ENCODE assay signal across 21 mouse cellular contexts in genomic region chr13:52847481-52847880, GRCm38 (mm10).
DNase-seq lines count a peak whose midpoint lies in the region; ATAC-seq and TF ChIP-seq lines count a peak whose summit lies in the region.
"Had no signal": no experiment of that assay in that cellular context is flagged by ENCODE, and none has a peak within 500 bp of the region (broad histone marks: within the 10 kb centered on the region; RNA-seq: fewer than 3 reads in every experiment).

No protein-coding gene starts in this region.

- H3K4me2 ChIP-seq in embryonic facial prominence, embryonic 13.5 days = no peak overlapping the region
- no peak overlapping the region for H3K4me2 ChIP-seq in hindbrain, embryonic 16.5 days (ENCODE audit: low read length)
- H3K4me2 ChIP-seq in midbrain, embryonic 11.5 days = no peak overlapping the region
- no peak overlapping the region for H3K4me2 ChIP-seq in midbrain, embryonic 16.5 days (ENCODE audit: low read length)
- H3K4me2 ChIP-seq: liver, embryonic 13.5 days; lung, embryonic 14.5 days; neural tube, embryonic 12.5 days had no signal

- TF ChIP-seq CTCF in embryonic fibroblast, embryonic 13.5 days (IDR thresholded peaks at IDR 0.05; ENCODE audit: borderline replicate concordance, insufficient read depth, low read length) = no peak

- H3K9ac ChIP-seq in embryonic facial prominence, embryonic 13.5 days = no peak overlapping the region
- no peak overlapping the region for H3K9ac ChIP-seq in hindbrain, embryonic 16.5 days (ENCODE audit: low read depth, low read length)
- no peak overlapping the region for H3K9ac ChIP-seq in midbrain, embryonic 11.5 days (ENCODE audit: low read length)
- H3K9ac ChIP-seq in midbrain, embryonic 16.5 days (ENCODE audit: low read depth, low read length) = no peak overlapping the region
- H3K9ac ChIP-seq: liver, embryonic 13.5 days; lung, embryonic 14.5 days; neural tube, embryonic 12.5 days had no signal

- TF ChIP-seq POLR2A in embryonic fibroblast, embryonic 13.5 days (IDR thresholded peaks at IDR 0.05; ENCODE audit: low read depth, low read length) = no peak

- no peaks in the 10 kb centered on the region for H3K27me3 ChIP-seq in embryonic facial prominence, embryonic 13.5 days
- H3K27me3 ChIP-seq in embryonic facial prominence, embryonic 10.5 days (replicated peaks; ENCODE audit: low read depth, poor library complexity, severe bottlenecking) = no peaks in the 10 kb centered on the region
- H3K27me3 ChIP-seq in hindbrain, embryonic 10.5 days (ENCODE audit: insufficient read depth, poor library complexity, severe bottlenecking) = no peaks in the 10 kb centered on the region
- H3K27me3 ChIP-seq in hindbrain, embryonic 16.5 days (replicated peaks; ENCODE audit: control insufficient read depth, insufficient read depth, low read length) = no peaks in the 10 kb centered on the region
- no peaks in the 10 kb centered on the region for H3K27me3 ChIP-seq in midbrain, embryonic 11.5 days (ENCODE audit: control insufficient read depth, insufficient read depth, low read length)
- H3K27me3 ChIP-seq in midbrain, embryonic 16.5 days (ENCODE audit: control insufficient read depth, insufficient read depth, low read depth, low read length) = no peaks in the 10 kb centered on the region
- H3K27me3 ChIP-seq: liver, embryonic 13.5 days; megakaryocyte, embryonic 14.5 days; neural tube, embryonic 12.5 days had no signal

- no peak for ATAC-seq in embryonic facial prominence, embryonic 13.5 days (ENCODE audit: insufficient number of reproducible peaks, insufficient read depth, low FRiP score, low TSS enrichment, low read depth)
- no peak for ATAC-seq in hindbrain, embryonic 16.5 days
- no peak for ATAC-seq in midbrain, embryonic 11.5 days (ENCODE audit: low FRiP score)
- ATAC-seq in midbrain, embryonic 16.5 days = no peak

- no peak for DNase-seq in embryonic facial prominence, embryonic 10.5 days (ENCODE audit: low spot score)
- DNase-seq in hindbrain, embryonic 10.5 days (ENCODE audit: low spot score) = no peak
- peak; percentile 35 for DNase-seq in midbrain, embryonic 11.5 days (ENCODE audit: low spot score, missing footprints)
- no peak for DNase-seq in layer of hippocampus, postnatal 10 days (ENCODE audit: low spot score in 2 of 2)
- DNase-seq: adrenal gland, postnatal 10 days; cerebellum, adult 8-10 months; cerebellum, postnatal 36 days; embryo, embryonic 11 days; kidney, adult 2 months; liver, embryonic 13.5 days; lung, embryonic 14.5 days; lung, postnatal 36 days; midbrain, embryonic 14.5 days; retina, postnatal 1 day had no signal

- 0 out of 2 replicates have a peak, but pooled peaks cover 3% of the 10 kb centered on the region for H3K36me3 ChIP-seq in embryonic facial prominence, embryonic 13.5 days
- H3K36me3 ChIP-seq in embryonic facial prominence, embryonic 10.5 days (replicated peaks) = no peaks in the 10 kb centered on the region
- H3K36me3 ChIP-seq in hindbrain, embryonic 10.5 days = no peaks in the 10 kb centered on the region
- no peaks in the 10 kb centered on the region for H3K36me3 ChIP-seq in hindbrain, embryonic 16.5 days (ENCODE audit: control insufficient read depth, insufficient read depth, low read length)
- H3K36me3 ChIP-seq in midbrain, embryonic 11.5 days (ENCODE audit: control insufficient read depth, insufficient read depth, low read length) = no peaks in the 10 kb centered on the region
- H3K36me3 ChIP-seq in midbrain, embryonic 16.5 days (ENCODE audit: control insufficient read depth, insufficient read depth, low read length) = no peaks in the 10 kb centered on the region
- H3K36me3 ChIP-seq: liver, embryonic 13.5 days; neural tube, embryonic 12.5 days had no signal

- no peak overlapping the region for H3K4me3 ChIP-seq in embryonic facial prominence, embryonic 13.5 days
- H3K4me3 ChIP-seq in embryonic facial prominence, embryonic 10.5 days = no peak overlapping the region
- no peak overlapping the region for H3K4me3 ChIP-seq in hindbrain, embryonic 10.5 days
- no peak overlapping the region for H3K4me3 ChIP-seq in hindbrain, embryonic 16.5 days (ENCODE audit: low read length)
- no peak overlapping the region for H3K4me3 ChIP-seq in midbrain, embryonic 11.5 days (ENCODE audit: low read depth, low read length)
- no peak overlapping the region for H3K4me3 ChIP-seq in midbrain, embryonic 16.5 days (ENCODE audit: low read depth, low read length)
- no peak overlapping the region for H3K4me3 ChIP-seq in embryonic fibroblast, embryonic 13.5 days (ENCODE audit: insufficient read depth, low read length)
- H3K4me3 ChIP-seq: liver, embryonic 13.5 days; neural tube, embryonic 12.5 days had no signal

- H3K4me1 ChIP-seq in embryonic facial prominence, embryonic 13.5 days = peaks cover 17% of the 10 kb centered on the region
- peaks cover 25% of the 10 kb centered on the region for H3K4me1 ChIP-seq in embryonic facial prominence, embryonic 10.5 days
- H3K4me1 ChIP-seq in hindbrain, embryonic 10.5 days (replicated peaks) = peaks cover 20% of the 10 kb centered on the region
- H3K4me1 ChIP-seq in hindbrain, embryonic 16.5 days (ENCODE audit: control insufficient read depth, insufficient read depth, low read depth, low read length) = peaks cover 4% of the 10 kb centered on the region
- H3K4me1 ChIP-seq in midbrain, embryonic 11.5 days (ENCODE audit: control insufficient read depth, insufficient read depth, low read length) = no peaks in the 10 kb centered on the region
- no peaks in the 10 kb centered on the region for H3K4me1 ChIP-seq in midbrain, embryonic 16.5 days (ENCODE audit: control insufficient read depth, insufficient read depth, low read length)
- peaks cover 4% of the 10 kb centered on the region for H3K4me1 ChIP-seq in embryonic fibroblast, embryonic 13.5 days (ENCODE audit: control insufficient read depth, insufficient read depth, low read length)

- no peaks in the 10 kb centered on the region for H3K9me3 ChIP-seq in embryonic facial prominence, embryonic 13.5 days
- H3K9me3 ChIP-seq in embryonic facial prominence, embryonic 10.5 days = no peaks in the 10 kb centered on the region
- H3K9me3 ChIP-seq in hindbrain, embryonic 10.5 days = no peaks in the 10 kb centered on the region
- no peaks in the 10 kb centered on the region for H3K9me3 ChIP-seq in hindbrain, embryonic 16.5 days (ENCODE audit: control insufficient read depth, low read length)
- H3K9me3 ChIP-seq in midbrain, embryonic 11.5 days (ENCODE audit: control insufficient read depth, low read length) = no peaks in the 10 kb centered on the region
- H3K9me3 ChIP-seq in midbrain, embryonic 16.5 days (replicated peaks; ENCODE audit: control insufficient read depth, low read length, poor library complexity, severe bottlenecking) = no peaks in the 10 kb centered on the region
- H3K9me3 ChIP-seq: liver, embryonic 13.5 days; megakaryocyte, embryonic 14.5 days; neural tube, embryonic 12.5 days had no signal

- WGBS in embryonic facial prominence, embryonic 13.5 days = 74% methylated on average over 8 of the region's 8 CpGs
- WGBS in embryonic facial prominence, embryonic 10.5 days = 72% methylated on average over 8 of the region's 8 CpGs
- 59% methylated on average over 8 of the region's 8 CpGs for WGBS in hindbrain, embryonic 10.5 days
- WGBS in hindbrain, embryonic 16.5 days = 60% methylated on average over 8 of the region's 8 CpGs
- WGBS in midbrain, embryonic 11.5 days = 62% methylated on average over 8 of the region's 8 CpGs
- 68% methylated on average over 8 of the region's 8 CpGs for WGBS in midbrain, embryonic 16.5 days

- peak overlapping the region; percentile 44 for H3K27ac ChIP-seq in embryonic facial prominence, embryonic 13.5 days
- H3K27ac ChIP-seq in embryonic facial prominence, embryonic 10.5 days (replicated peaks) = no peak overlapping the region
- H3K27ac ChIP-seq in hindbrain, embryonic 10.5 days = peak overlapping the region; percentile 8; the same call in 1 of the 2 replicates
- no peak overlapping the region for H3K27ac ChIP-seq in hindbrain, embryonic 16.5 days (ENCODE audit: low read depth, low read length)
- no peak overlapping the region for H3K27ac ChIP-seq in midbrain, embryonic 11.5 days (ENCODE audit: low read depth, low read length)
- no peak overlapping the region for H3K27ac ChIP-seq in midbrain, embryonic 16.5 days (ENCODE audit: low read length)
- peak overlapping the region; percentile 7 for H3K27ac ChIP-seq in embryonic fibroblast, embryonic 13.5 days (ENCODE audit: insufficient read depth, low read length)
- H3K27ac ChIP-seq: kidney, postnatal 0 days; liver, embryonic 13.5 days; neural tube, embryonic 12.5 days had no signal

Comparison
In these comparisons a context has a peak if more than half of its experiments do, and no peak if none do; other contexts are left out.
1. H3K27ac ChIP-seq: peak in embryonic facial prominence, embryonic 13.5 days (single experiment), hindbrain, embryonic 10.5 days (single experiment) and embryonic fibroblast, embryonic 13.5 days (single experiment); none in embryonic facial prominence, embryonic 10.5 days (single experiment), hindbrain, embryonic 16.5 days (single experiment), midbrain, embryonic 11.5 days (single experiment) and midbrain, embryonic 16.5 days (single experiment).